Mouse (Mus musculus) neural tube, embryonic 12.5 days (tissue): ENCODE measurements around the gene Ogdh. TPM values are rescaled to one million over a fixed set of nuclear protein-coding genes. Genes with fewer than 3 reads are reported as not detected.
A peak's percentile ranks its signal among the peaks of the same experiment; 100 is the strongest.
"Not testable (repeated sequence)": the region's sequence is repeated elsewhere in the genome, so short reads cannot be mapped to it uniquely, and the experiment has no call there.

Source experiments
- ATAC-seq: fragments of 200-750 bp; cut with Nextera tagmentation; 2 replicates; pipeline ENCODE4 v1.8.0; 2017; ENCODE audit warnings: low read depth, mild to moderate bottlenecking, moderate TSS enrichment, moderate library complexity; ENCODE audit not compliant: low FRiP score
- H3K27ac ChIP-seq: fragments of 300-500 bp; sonication (generic); 2 replicates; pipeline ENCODE4 v1.5.1; 2016
- H3K27me3 ChIP-seq: fragments of 300-500 bp; sonication (generic); replicated peaks from 2 replicates; pipeline ENCODE4 v1.6.1; 2016; ENCODE audit warnings: mild to moderate bottlenecking
- H3K36me3 ChIP-seq: fragments of 300-500 bp; sonication (generic); 2 replicates; pipeline ENCODE4 v1.6.1; 2016; ENCODE audit warnings: mild to moderate bottlenecking
- H3K4me1 ChIP-seq: fragments of 300-500 bp; sonication (generic); 2 replicates; pipeline ENCODE4 v1.6.1; 2016
- H3K4me2 ChIP-seq: fragments of 300-500 bp; sonication (generic); replicated peaks from 2 replicates; pipeline ENCODE4 v1.6.1; 2016; ENCODE audit warnings: mild to moderate bottlenecking
- H3K4me3 ChIP-seq: fragments of 300-500 bp; sonication (generic); 2 replicates; pipeline ENCODE4 v1.5.1; 2016
- H3K9ac ChIP-seq: fragments of 300-500 bp; sonication (generic); 2 replicates; pipeline ENCODE4 v1.6.1; 2016; ENCODE audit warnings: mild to moderate bottlenecking
- H3K9me3 ChIP-seq: fragments of 300-500 bp; sonication (generic); 2 replicates; pipeline ENCODE4 v1.6.1; 2016; ENCODE audit warnings: mild to moderate bottlenecking
- WGBS: fragments of 180-500 bp; shearing (Covaris S2); methylation state at CpG from one replicate; pipeline ENCODE4 v1.1.7; 2016; 5-methylcytosine and 5-hydroxymethylcytosine counted together
- polyA plus RNA-seq: library from polyadenylated mRNA; unstranded; fragments of >200 nt; fragmentation: Nextera tagmentation; extraction: Ambion mirVana; gene quantifications from 2 replicates; pipeline ENCODE4 v1.2.1, GENCODE M21; 2016

The Ogdh gene
- polyA plus RNA-seq = 93.8 and 103 TPM in 2 replicates

DNA sequence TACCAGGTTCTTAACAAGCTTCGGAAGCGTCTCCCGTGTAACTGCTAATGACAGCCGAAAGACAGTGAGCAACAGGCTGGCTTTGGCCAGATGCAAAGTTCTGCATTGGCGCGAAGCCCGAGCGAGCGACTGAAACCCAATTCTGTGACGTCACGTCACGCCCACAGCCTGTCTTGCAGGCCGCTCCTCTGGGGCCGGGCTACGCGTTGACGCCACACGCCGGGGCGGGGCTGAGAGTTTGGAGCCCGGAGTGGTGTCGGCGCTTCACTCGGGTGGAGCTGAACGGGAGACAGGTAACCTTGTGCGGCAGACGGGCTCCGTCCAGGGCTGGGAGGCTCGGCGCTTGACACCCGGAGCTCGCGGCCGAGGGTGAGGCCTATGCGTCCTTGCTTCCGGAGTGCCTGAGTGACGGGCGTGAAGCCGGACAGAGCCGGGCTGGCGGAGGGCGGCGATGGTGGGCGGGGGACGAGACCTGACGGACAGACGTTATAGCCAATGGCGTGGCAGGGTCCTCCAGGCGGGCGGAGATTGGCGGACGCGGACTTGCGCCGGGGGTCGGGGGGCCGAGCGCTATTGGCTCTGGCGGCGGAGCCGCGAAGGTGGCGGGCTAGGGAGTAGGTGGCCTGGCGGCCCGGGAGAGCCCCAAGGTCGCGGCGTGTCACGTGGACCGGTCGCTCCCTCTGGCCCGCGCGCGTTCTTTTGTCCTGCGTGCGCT is at the start of gene Ogdh:
TSS of gene Ogdh (plus strand) at position 233 of the 715 bp plus-strand sequence.
- Histone ChIP-seq H3K36me3 (no peaks in the 10 kb centered on the region), H3K4me3 (peak within 1 kb of the TSS; percentile 73), H3K4me1 (0 out of 2 replicates have a peak, but pooled peaks cover 7% of the 10 kb centered on the region), H3K9me3 (no peaks in the 10 kb centered on the region), H3K4me2 (peak within 1 kb of the TSS; percentile 75), H3K27ac (peak within 1 kb of the TSS; percentile 82), H3K27me3 (no peaks in the 10 kb centered on the region), H3K9ac (peak within 1 kb of the TSS; percentile 67)
- ATAC-seq = peak; percentile 98
- WGBS = under 1% methylated on average over 77 of the region's 77 CpGs

DNA sequence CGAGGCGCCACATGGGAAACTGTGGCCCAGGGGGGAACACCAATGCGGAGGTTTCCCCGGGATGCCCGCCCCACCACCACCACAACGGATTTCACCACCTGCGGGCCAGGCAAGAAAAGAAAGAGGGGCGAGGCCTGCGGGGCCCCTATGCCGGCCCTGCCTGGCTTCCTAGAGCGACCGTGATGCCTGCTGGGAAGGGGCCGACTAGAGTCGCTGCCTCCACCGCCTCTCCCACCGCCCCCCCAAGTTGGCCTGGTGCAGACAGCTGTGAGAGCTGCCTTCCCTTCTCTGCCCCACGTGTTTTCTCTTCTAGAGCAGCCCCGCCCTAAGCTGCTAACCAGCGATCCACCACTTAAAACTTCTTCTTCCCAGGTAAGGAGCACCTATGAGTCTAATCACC is 46.7 kb upstream of the Ogdh start:
- ATAC-seq = no peak
- Histone ChIP-seq H3K9ac (no peak overlapping the region), H3K4me3 (no peak overlapping the region), H3K27me3 (no peaks in the 10 kb centered on the region), H3K36me3 (no peaks in the 10 kb centered on the region), H3K27ac (no peak overlapping the region), H3K4me2 (no peak overlapping the region), H3K9me3 (no peaks in the 10 kb centered on the region), H3K4me1 (no peaks in the 10 kb centered on the region)
- 60% methylated on average over 19 of the region's 19 CpGs for WGBS

DNA sequence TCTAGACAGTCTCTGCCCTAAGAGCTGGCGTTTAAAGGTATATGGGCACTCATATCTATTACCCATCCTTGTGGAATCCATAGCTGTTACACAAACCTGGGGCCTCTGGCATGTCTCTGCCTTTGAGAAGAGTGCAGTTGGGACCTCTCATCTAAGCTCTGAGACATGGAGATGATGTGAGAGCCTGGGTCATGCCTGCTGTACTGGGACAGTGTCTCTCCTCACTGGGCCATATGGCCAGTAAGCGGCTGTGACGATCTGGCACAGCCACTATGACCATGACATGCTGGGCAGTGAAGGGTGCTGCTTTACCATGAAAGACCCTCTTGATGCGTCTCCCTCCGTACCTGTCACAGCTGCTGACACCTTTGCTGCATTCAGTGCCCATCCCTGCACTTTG is 39.2 kb upstream of the Ogdh start:
- Histone ChIP-seq H3K9ac (no peak overlapping the region), H3K27me3 (no peaks in the 10 kb centered on the region), H3K4me2 (no peak overlapping the region), H3K27ac (no peak overlapping the region), H3K4me1 (no peaks in the 10 kb centered on the region), H3K4me3 (no peak overlapping the region), H3K36me3 (no peaks in the 10 kb centered on the region), H3K9me3 (no peaks in the 10 kb centered on the region)
- no peak for ATAC-seq
- 89% methylated on average over 5 of the region's 5 CpGs for WGBS

DNA sequence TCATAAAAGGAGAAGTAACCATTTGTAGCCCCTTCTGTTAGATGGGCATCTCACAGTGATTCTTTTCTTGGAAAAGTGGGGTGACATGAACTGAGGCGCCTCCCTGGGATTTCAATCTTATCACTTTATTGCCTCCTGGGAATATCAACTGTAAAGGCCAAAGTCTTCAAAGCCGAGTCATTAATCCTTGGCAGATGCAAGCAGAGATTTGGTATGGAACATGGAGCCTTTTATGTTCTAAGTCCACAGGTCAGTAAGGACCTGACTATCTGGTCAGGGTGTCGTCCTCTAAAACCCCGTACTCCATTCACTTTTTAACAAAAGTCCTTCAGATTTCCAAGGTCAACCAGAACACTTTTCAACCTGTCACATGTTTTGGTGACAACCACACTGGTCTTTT is 38.6 kb upstream of the Ogdh start:
- no peak for ATAC-seq
- Histone ChIP-seq H3K27me3 (no peaks in the 10 kb centered on the region), H3K4me3 (no peak overlapping the region), H3K4me2 (no peak overlapping the region), H3K9me3 (no peaks in the 10 kb centered on the region), H3K36me3 (peaks cover 1% of the 10 kb centered on the region; the same call in 1 of the 2 replicates), H3K9ac (no peak overlapping the region), H3K27ac (no peak overlapping the region), H3K4me1 (no peaks in the 10 kb centered on the region)
- WGBS = 89% methylated on average over 4 of the region's 4 CpGs

DNA sequence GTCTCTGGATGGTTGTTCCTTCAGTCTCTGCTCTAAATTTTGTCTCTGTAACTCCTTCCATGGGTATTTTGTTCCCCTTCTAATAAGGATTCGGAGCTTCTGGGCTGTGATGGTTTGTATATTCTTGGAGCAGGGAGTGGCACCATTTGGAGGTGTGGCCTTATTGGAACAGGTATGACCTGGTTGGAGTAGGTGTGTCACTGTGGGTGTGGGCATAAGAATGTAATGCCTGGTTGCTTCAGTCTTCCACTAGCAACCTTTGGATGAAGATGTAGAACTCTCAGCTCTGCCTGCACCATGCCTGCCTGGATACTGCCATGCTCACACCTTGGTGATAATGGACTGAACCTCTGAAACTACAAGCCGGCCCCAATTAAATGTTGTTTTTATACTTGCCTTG is 36.8 kb upstream of the Ogdh start:
- H3K27me3 ChIP-seq, H3K4me1 ChIP-seq, ATAC-seq, H3K4me2 ChIP-seq, H3K4me3 ChIP-seq, H3K9ac ChIP-seq, H3K27ac ChIP-seq, H3K9me3 ChIP-seq: not testable (repeated sequence)
- peaks cover 19% of the 10 kb centered on the region for H3K36me3 ChIP-seq
- WGBS = 80% methylated on average over 2 of the region's 2 CpGs

DNA sequence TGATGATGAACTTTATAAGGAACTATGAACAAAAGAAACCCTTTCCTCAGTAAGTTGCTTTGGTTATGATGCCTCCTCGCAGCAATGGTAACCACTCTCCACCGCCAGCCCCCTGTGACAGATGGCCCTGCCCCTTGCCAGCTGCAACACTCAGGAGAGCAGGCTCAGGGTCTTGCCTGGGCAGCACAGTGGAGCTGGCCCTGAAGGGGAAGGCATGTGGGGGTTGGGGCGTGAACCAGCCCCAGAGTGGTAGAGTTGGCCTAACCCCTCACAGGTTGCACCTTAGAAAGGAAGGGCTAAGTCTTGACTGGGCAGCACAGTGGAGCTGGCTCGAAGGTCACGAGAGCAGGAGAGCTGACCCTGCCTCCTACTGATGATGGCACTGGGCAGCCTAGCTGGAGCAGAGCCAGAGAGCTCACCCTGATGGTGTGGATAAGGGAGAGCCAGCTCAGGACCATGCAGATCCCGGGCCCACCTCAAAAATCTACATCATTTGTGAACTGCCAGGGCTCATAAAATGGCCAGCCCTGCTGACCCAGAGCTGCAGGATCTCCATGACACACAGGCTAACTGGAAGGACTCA is 34.9 kb upstream of the Ogdh start:
- H3K9ac ChIP-seq = no peak overlapping the region
- peaks cover 39% of the 10 kb centered on the region for H3K36me3 ChIP-seq
- no peak overlapping the region for H3K4me3 ChIP-seq
- no peaks in the 10 kb centered on the region for H3K27me3 ChIP-seq
- H3K27ac ChIP-seq = no peak overlapping the region
- WGBS = 67% methylated on average over 6 of the region's 6 CpGs
- no peaks in the 10 kb centered on the region for H3K9me3 ChIP-seq
- H3K4me2 ChIP-seq = no peak overlapping the region
- H3K4me1 ChIP-seq = no peaks in the 10 kb centered on the region
- no peak for ATAC-seq

DNA sequence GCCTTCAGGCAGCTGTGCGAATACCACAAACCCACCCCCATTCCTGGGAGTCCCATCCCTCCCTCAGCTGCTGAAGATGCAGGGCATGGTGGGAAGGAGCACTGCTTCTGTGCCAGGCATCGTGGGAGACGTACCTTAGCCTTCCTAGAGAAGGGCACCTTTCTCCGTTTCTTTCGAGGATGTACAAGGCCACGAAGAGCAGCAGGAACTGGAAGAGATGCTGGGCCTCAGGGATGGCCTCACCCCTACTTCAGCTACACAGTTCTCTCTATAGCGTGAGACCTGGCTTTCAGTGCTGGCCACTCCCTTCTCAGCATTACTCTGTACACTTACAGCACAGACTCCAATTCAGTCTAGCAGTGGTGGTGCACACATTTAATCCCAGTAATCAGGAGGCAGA is 32.0 kb upstream of the Ogdh start:
- H3K9ac ChIP-seq = no peak overlapping the region
- H3K36me3 ChIP-seq = peaks cover 65% of the 10 kb centered on the region
- H3K4me1 ChIP-seq = no peaks in the 10 kb centered on the region
- no peak overlapping the region for H3K4me2 ChIP-seq
- 93% methylated on average over 7 of the region's 7 CpGs for WGBS
- no peak overlapping the region for H3K27ac ChIP-seq
- no peaks in the 10 kb centered on the region for H3K27me3 ChIP-seq
- no peak overlapping the region for H3K4me3 ChIP-seq
- no peak for ATAC-seq
- H3K9me3 ChIP-seq = no peaks in the 10 kb centered on the region

DNA sequence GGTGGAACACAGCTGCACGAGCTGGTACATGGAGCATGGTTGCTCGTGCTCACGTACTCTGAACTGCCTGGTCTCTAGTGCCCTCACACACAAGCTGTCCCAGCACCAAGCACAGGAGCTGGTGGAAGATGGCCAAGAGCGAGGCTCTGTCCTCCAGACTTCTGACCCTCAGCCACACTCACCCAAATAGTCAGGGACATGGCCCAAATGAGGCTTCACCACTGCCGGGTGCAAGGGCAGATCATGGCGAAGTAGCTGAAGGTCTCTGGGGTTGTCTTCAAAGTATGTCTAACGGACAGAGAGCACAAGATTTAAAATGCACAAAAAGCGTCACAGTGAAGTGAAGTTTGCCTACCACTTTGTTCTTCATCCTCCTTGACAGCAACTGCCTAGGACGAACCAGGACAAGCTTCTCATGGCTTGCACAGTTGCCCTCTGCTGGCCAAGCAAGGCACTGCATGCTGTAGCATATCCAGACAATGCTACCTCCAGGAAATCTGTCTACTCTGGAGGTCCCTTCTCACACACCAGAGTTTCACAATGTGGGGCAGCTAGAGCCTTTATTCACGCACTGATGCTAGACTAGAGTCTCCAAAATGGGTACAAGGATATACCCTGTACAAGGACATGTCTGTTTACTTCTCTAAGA is 29.9 kb upstream of the Ogdh start:
- Histone ChIP-seq H3K9ac (no peak overlapping the region), H3K4me2 (no peak overlapping the region), H3K4me3 (no peak overlapping the region), H3K4me1 (peaks cover 5% of the 10 kb centered on the region), H3K27ac (no peak overlapping the region), H3K9me3 (no peaks in the 10 kb centered on the region), H3K27me3 (no peaks in the 10 kb centered on the region), H3K36me3 (peaks cover 84% of the 10 kb centered on the region)
- 0 out of 2 replicates have a peak, but pooled peaks have one; percentile 12 for ATAC-seq
- WGBS = 83% methylated on average over 10 of the region's 10 CpGs

DNA sequence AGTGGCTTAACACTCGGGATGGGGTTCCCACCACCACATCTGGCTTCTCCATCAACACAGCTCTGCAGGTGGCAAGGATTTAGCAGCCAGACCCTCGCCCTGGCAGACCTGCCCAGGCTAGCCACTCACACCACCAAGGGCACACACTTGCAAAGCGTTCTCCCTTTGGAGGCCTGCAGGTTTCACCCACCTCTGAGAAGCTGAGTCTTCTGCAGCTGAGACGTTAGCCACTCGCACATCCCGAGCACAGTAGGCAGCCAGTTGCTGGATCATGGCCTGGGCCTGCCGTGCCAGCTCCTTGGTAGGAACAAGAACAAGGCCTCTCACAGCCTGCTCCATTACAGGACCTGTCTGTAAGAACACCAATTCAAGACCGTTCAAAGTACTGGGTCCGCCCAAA is 24.8 kb upstream of the Ogdh start:
- H3K4me3 ChIP-seq = peak overlapping the region; percentile 90
- peaks cover 11% of the 10 kb centered on the region for H3K4me1 ChIP-seq
- peak overlapping the region; percentile 82 for H3K9ac ChIP-seq
- WGBS = 71% methylated on average over 9 of the region's 9 CpGs
- no peak overlapping the region for H3K27ac ChIP-seq
- peaks cover 60% of the 10 kb centered on the region for H3K36me3 ChIP-seq
- H3K9me3 ChIP-seq = no peaks in the 10 kb centered on the region
- no peaks in the 10 kb centered on the region for H3K27me3 ChIP-seq
- peak overlapping the region; percentile 77 for H3K4me2 ChIP-seq
- ATAC-seq = no peak

DNA sequence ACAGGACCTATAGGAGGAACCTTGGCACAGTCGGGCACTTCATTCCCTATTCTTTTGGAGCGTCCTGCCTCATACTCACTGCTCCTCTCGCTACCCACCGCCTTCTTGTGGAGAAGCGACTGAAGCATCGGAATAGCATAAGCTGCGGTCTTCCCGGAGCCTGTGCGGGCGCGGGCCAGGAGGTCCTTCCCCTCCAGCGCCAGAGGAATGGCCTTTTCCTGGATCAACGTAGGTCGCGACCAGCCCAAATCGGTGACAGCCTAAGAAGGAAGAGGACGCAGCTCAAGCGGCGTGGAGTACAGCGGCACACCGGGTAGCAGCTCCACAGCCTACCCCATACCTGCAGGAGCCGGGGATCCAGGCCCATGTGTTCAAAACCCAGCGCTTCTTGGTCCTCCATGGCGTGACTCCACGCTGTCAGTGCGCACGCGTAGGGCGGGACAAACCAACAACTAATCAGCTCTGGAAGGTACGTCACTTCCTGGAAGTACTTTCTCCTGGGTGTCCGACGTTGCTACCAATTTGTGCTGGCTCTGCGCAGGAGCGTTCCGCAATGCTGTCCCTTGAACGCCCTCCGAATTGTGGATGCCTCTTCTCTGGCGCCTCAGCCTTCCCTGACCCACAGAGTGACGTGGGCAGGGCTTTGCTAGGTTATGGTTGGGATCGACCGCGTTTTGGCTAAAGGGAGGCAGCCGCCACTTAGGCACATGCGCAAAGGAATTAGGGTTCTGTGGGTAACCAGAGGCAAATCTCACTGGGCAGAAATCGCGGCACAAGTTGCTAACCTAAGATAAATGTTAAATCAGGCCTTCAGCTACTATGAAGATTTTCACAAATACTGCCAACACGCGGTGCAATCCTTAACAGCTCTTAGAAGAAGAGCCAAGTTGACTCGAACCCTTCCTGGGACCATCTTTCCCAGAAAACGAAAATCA is 23.8 kb upstream of the Ogdh start, which contains the start of gene Ddx56:
TSS of gene Ddx56 (minus strand) at position 453 of the 935 bp plus-strand sequence.
- peak; percentile 97 for ATAC-seq
- Histone ChIP-seq H3K27me3 (no peaks in the 10 kb centered on the region), H3K27ac (peak within 1 kb of the TSS; percentile 88), H3K4me2 (peak within 1 kb of the TSS; percentile 77), H3K4me3 (peak within 1 kb of the TSS; percentile 90), H3K9ac (peak within 1 kb of the TSS; percentile 82), H3K4me1 (peaks cover 17% of the 10 kb centered on the region), H3K36me3 (peaks cover 61% of the 10 kb centered on the region), H3K9me3 (no peaks in the 10 kb centered on the region)
- WGBS = 2% methylated on average over 50 of the region's 50 CpGs

DNA sequence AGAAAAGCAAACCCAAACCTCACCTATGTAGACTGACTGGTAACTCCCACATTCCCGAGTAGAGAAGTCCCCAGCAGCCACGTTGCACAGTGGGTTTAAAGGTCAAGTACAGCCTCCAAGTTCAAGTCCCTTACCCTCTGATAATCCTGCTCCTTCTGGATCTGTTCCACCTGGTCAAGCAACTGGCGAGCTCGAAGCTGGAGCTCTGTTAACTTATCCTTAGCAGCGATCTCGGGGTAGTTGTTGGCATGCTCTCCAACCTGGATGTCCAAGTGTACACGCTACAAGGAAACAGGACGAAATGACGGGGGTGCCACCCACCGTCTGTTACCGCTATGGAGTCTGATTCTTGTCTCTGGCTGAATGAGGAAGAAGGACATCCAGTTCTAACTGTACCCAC is 17.8 kb upstream of the Ogdh start:
- Histone ChIP-seq H3K27me3 (no peaks in the 10 kb centered on the region), H3K4me2 (peak overlapping the region; percentile 90), H3K27ac (no peak overlapping the region), H3K9ac (peak overlapping the region; percentile 95), H3K4me3 (peak overlapping the region; percentile 96), H3K9me3 (no peaks in the 10 kb centered on the region), H3K36me3 (peaks cover 24% of the 10 kb centered on the region), H3K4me1 (peaks cover 17% of the 10 kb centered on the region)
- no peak for ATAC-seq
- 74% methylated on average over 11 of the region's 11 CpGs for WGBS
